Mouse (Mus musculus) olfactory bulb, adult 2 months (tissue): ENCODE measurements around the gene Cap2.

Experiments used
- CTCF ChIP-seq: fragments of 200-500 bp; IDR thresholded peaks from 2 replicates; pipeline ENCODE4 v1.5.1; 2012; ENCODE audit warnings: low read depth, mild to moderate bottlenecking, low read length, moderate library complexity; ENCODE audit not compliant: insufficient read depth
- POLR2A ChIP-seq: fragments of 200-500 bp; IDR thresholded peaks from 2 replicates; pipeline ENCODE4 v1.6.1; 2012; ENCODE audit warnings: mild to moderate bottlenecking, low read depth, low read length, moderate library complexity; ENCODE audit not compliant: insufficient read depth

DNA sequence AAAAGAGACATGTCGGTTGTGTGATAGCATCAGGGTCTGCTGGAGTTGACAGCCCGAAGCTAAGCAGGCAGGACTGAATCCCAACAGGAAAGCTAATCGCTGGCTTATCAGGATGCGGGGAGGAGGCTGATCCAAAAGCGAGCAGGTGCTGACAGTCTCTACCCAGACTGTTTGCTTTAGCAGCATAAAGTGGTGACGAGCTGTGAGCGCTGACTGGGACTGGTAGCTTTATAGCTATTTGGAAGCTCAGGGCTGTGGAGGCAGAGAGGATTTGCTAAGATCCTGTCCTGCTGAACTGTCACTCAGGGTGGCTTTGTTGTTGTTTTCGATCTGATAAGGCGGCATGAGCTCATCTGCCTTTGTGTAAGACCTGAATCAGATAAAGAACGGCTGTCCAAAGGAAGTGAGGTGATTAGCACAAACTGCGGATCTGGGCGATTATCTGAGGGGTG is 69.5 kb downstream of the Cap2 start:
- TF ChIP-seq CTCF (no peak), POLR2A (no peak)
